Mouse (Mus musculus): Measurements from ENCODE around the gene Aldh3b2. TPM values are rescaled to one million over a fixed set of nuclear protein-coding genes. Genes with fewer than 3 reads are reported as not detected.

Aldh3b2 gene
- polyA plus RNA-seq, 1 experiment from 2014 or later: 1.8 TPM

GRCm38 (mm10) chr19:3992416-3992815 lies 20.3 kb downstream of the Aldh3b2 start, which contains the start of gene Tbx10:
Tbx10 (plus strand) TSS chr19:3992752.
- Histone ChIP-seq H3K9me3 (replicated peaks) (no peaks in the 10 kb centered on the region), H3K36me3 (peaks cover 6% of the 10 kb centered on the region; the same call in 1 of the 2 replicates), H3K4me1 (peaks cover 40% of the 10 kb centered on the region), H3K27ac (no peak within 1 kb of the TSS), H3K9ac (no peak within 1 kb of the TSS), H3K27me3 (no peaks in the 10 kb centered on the region), H3K4me3 (replicated peaks) (no peak within 1 kb of the TSS), H3K4me2 (no peak within 1 kb of the TSS)
- ATAC-seq (replicated peaks; ENCODE audit: low FRiP score): no peak
- 58% methylated on average over 5 of the region's 5 CpGs for WGBS

- Histone ChIP-seq H3K27ac (peak overlapping the region; percentile 59; the same call in 1 of the 2 replicates), H3K9me3 (replicated peaks) (no peaks in the 10 kb centered on the region), H3K4me1 (peaks cover 56% of the 10 kb centered on the region), H3K4me3 (replicated peaks) (no peak overlapping the region), H3K36me3 (no peaks in the 10 kb centered on the region), H3K4me2 (no peak overlapping the region), H3K27me3 (no peaks in the 10 kb centered on the region), H3K9ac (no peak overlapping the region)
- 37% methylated on average over 6 of the region's 6 CpGs for WGBS
- ATAC-seq (replicated peaks; ENCODE audit: low FRiP score): no peak
Measured at GRCm38 (mm10) chr19:3994932-3995331, 22.8 kb downstream of the Aldh3b2 start.

DNA sequence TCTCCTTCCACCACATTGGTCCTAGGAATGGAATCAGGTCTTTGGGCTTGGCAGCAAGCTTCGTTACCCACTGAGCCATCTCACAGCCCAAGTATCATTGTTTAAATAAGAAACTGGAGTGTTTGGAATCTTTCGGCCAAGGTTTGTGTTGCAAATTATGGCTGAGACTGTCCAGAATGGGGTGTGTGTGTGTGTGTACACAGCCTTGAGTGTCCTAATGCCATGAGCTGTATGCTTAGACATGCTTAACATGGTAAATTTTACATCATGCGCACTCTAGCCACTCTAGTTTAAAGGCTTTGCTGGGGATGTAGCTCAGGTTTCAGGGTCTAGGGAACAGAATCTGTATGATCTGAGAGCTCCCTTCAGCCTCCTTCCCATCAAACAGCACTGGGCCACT lies 23.4 kb downstream of the Aldh3b2 start:
- no peak for ATAC-seq (replicated peaks; ENCODE audit: low FRiP score)
- WGBS: 60% methylated on average over 3 of the region's 3 CpGs
- Histone ChIP-seq H3K9ac (no peak overlapping the region), H3K27me3 (no peaks in the 10 kb centered on the region), H3K27ac (peak overlapping the region; percentile 59), H3K4me1 (peaks cover 56% of the 10 kb centered on the region), H3K4me3 (replicated peaks) (no peak overlapping the region), H3K36me3 (no peaks in the 10 kb centered on the region), H3K9me3 (replicated peaks) (no peaks in the 10 kb centered on the region), H3K4me2 (no peak overlapping the region)

DNA sequence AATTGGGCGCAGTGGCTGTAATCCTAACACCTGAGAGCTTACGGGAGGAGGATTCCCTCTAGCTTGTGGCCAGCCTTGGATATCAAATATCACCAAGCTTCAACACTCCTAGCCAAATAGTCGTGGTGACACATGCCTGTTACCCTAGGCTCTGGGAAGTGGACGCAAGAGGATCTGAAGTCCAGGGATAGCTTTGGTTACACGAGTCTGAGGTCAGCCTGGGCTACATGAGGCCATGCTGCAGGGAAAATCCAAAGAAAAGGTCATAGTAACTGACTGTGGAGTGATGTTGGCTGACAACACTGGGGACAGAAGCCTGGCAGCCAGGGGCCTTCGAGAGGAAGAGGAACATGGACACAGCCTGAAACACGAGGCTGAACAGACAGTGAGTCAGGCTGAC lies 24.0 kb downstream of the Aldh3b2 start:
- Histone ChIP-seq H3K27ac (peak overlapping the region; percentile 59; the same call in 1 of the 2 replicates), H3K36me3 (no peaks in the 10 kb centered on the region), H3K9me3 (replicated peaks) (no peaks in the 10 kb centered on the region), H3K9ac (no peak overlapping the region), H3K4me3 (replicated peaks) (no peak overlapping the region), H3K4me1 (peaks cover 54% of the 10 kb centered on the region), H3K27me3 (no peaks in the 10 kb centered on the region), H3K4me2 (no peak overlapping the region)
- 45% methylated on average over 7 of the region's 7 CpGs for WGBS
- ATAC-seq (replicated peaks; ENCODE audit: low FRiP score): no peak

DNA sequence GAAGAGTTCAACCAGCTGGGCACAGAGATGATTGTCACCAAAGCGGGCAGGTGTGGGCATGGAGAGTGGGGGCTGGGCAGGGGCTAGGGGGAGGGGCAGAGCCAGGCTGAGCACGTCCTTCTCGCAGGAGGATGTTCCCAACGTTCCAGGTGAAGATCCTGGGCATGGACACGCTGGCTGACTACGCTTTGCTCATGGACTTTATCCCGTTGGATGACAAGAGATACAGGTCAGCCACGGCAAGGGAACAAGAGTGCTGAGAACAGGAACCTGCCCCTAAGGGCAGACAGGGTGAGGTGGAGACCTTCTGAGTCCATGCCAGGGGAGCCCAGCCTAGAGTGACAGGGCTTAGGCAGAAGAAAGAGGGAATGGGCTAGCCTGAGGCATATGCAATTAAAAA lies 24.6 kb downstream of the Aldh3b2 start:
- no peak overlapping the region for H3K9ac ChIP-seq
- WGBS: 76% methylated on average over 8 of the region's 8 CpGs

DNA sequence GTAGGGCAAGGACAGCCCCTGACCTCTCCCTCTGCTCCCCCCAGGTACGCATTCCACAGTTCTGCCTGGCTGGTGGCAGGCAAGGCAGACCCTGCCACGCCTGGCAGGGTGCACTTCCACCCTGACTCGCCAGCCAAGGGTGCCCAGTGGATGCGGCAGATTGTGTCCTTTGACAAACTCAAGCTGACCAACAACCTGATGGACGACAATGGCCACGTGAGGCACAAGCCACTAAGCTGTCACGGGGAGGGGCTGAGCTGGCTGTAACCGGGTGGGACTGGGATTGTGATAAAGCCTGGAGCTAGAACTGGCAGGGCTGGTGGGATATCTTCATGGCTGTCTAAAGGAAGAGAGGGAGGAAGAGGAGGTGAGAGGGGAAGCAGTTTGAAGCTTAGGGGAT lies 25.1 kb downstream of the Aldh3b2 start:
- no peaks in the 10 kb centered on the region for H3K9me3 ChIP-seq (replicated peaks)
- no peak overlapping the region for H3K9ac ChIP-seq
- H3K36me3 ChIP-seq: no peaks in the 10 kb centered on the region
- 42% methylated on average over 8 of the region's 8 CpGs for WGBS
- H3K27ac ChIP-seq: no peak overlapping the region
- H3K4me1 ChIP-seq: peaks cover 64% of the 10 kb centered on the region
- no peak for ATAC-seq (replicated peaks; ENCODE audit: low FRiP score)
- no peak overlapping the region for H3K4me2 ChIP-seq
- H3K4me3 ChIP-seq (replicated peaks): no peak overlapping the region
- no peaks in the 10 kb centered on the region for H3K27me3 ChIP-seq

More for the DNA sequence above, 24.6 kb downstream of the Aldh3b2 start:
- Histone ChIP-seq H3K4me3 (replicated peaks) (no peak overlapping the region), H3K27ac (0 out of 2 replicates have a peak overlapping the region, but pooled peaks have one; percentile 59), H3K9me3 (replicated peaks) (no peaks in the 10 kb centered on the region), H3K4me1 (peaks cover 60% of the 10 kb centered on the region), H3K36me3 (no peaks in the 10 kb centered on the region), H3K27me3 (no peaks in the 10 kb centered on the region), H3K4me2 (no peak overlapping the region)
- no peak for ATAC-seq (replicated peaks; ENCODE audit: low FRiP score)

- Histone ChIP-seq H3K9me3 (replicated peaks) (no peaks in the 10 kb centered on the region), H3K4me1 (peaks cover 64% of the 10 kb centered on the region), H3K4me2 (no peak overlapping the region), H3K9ac (no peak overlapping the region), H3K27me3 (no peaks in the 10 kb centered on the region), H3K36me3 (no peaks in the 10 kb centered on the region), H3K4me3 (replicated peaks) (no peak overlapping the region), H3K27ac (no peak overlapping the region)
- 64% methylated on average over 8 of the region's 8 CpGs for WGBS
- no peak for ATAC-seq (replicated peaks; ENCODE audit: low FRiP score)
Measured at GRCm38 (mm10) chr19:3998335-3998734, 26.2 kb downstream of the Aldh3b2 start.

DNA sequence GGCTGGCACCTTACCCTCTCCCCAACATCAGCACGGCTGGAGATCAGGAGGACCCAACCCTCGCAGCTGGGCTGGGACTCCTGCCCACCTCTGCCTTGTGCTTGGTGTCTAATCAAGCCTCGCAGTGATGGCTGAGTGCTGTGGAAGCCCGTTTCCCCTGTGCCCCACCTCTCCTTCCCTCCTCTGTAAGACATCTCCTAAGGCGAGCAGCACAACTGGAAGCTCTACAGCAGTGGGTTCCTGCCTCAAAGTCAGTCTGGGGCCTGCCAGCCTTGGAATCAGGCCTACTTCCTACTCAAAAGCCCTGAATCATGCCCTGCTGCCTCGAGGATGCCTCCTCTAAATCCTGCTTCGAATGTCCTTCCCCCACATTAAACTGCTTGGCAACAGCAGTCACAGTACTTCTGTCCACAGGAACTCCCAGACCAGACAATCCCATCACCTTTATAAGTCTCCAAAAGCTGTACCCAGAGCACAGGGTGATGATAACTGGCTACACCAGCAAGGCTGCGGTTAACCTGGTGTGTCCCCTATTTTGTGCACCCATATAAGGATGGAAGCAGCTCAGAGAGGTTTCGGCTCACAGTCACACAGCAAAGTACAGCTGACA lies 27.1 kb downstream of the Aldh3b2 start:
- peaks cover 64% of the 10 kb centered on the region for H3K4me1 ChIP-seq
- no peaks in the 10 kb centered on the region for H3K36me3 ChIP-seq
- WGBS: 77% methylated on average over 9 of the region's 9 CpGs
- no peaks in the 10 kb centered on the region for H3K27me3 ChIP-seq
- H3K27ac ChIP-seq: peak overlapping the region; percentile 98; the same call in 1 of the 2 replicates
- peak overlapping the region; percentile 89 for H3K4me2 ChIP-seq
- no peak for ATAC-seq (replicated peaks; ENCODE audit: low FRiP score)
- H3K9me3 ChIP-seq (replicated peaks): no peaks in the 10 kb centered on the region
- H3K4me3 ChIP-seq (replicated peaks): peak overlapping the region; percentile 74
- H3K9ac ChIP-seq: peak overlapping the region; percentile 46; the same call in 1 of the 2 replicates

DNA sequence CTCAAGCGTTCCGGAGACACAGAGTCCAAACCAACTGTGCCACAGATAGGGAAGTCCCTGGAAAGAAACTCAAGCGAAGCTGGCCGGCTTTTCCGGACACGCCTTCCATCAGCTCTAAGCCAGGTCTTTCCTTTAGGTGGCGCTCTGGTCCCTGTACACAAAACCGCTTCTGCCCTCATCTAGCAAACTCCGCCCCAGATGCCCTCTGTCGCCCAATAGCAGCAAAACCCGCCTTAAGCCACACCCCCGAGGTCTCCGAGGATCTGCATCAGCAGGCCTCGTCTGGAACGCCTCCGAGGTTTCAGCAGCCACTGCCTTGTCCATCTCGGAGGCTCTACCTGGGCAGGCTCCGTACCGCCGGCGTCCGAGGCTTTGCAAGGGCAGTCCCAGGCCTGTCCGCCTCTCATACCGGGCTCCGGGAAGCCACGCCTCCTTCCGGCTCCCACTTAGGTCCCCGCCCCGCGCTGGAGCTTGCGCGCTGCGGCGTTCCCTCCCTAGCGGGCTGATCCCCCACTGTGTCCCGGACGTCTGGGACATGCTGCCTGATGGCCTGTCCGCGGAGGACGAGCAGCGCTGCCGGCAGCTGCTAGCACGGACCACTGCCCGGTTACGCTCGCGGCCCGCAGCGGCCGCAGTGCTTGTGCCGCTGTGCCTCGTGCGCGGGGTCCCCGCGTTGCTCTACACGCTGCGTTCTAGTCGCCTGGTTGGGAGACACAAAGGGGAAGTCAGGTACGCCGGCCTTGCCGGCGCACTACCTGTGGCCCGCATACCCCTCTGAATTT lies 28.2 kb downstream of the Aldh3b2 start, which contains the start of the genes Nudt8 and Gm49405:
Nudt8 (plus strand) TSS at position 462 of the 782 bp plus-strand sequence.
Gm49405 (plus strand) TSS at position 508 of the 782 bp plus-strand sequence.
- Histone ChIP-seq H3K36me3 (peaks cover 8% of the 10 kb centered on the region), H3K27me3 (no peaks in the 10 kb centered on the region), H3K4me3 (replicated peaks) (peak within 1 kb of the TSS; percentile 74), H3K4me1 (peaks cover 58% of the 10 kb centered on the region), H3K9me3 (replicated peaks) (no peaks in the 10 kb centered on the region), H3K27ac (peak within 1 kb of the TSS; percentile 98), H3K4me2 (peak within 1 kb of the TSS; percentile 89), H3K9ac (peak within 1 kb of the TSS; percentile 80)
- under 1% methylated on average over 64 of the region's 64 CpGs for WGBS
- ATAC-seq (replicated peaks; ENCODE audit: low FRiP score): peak; percentile 92

DNA sequence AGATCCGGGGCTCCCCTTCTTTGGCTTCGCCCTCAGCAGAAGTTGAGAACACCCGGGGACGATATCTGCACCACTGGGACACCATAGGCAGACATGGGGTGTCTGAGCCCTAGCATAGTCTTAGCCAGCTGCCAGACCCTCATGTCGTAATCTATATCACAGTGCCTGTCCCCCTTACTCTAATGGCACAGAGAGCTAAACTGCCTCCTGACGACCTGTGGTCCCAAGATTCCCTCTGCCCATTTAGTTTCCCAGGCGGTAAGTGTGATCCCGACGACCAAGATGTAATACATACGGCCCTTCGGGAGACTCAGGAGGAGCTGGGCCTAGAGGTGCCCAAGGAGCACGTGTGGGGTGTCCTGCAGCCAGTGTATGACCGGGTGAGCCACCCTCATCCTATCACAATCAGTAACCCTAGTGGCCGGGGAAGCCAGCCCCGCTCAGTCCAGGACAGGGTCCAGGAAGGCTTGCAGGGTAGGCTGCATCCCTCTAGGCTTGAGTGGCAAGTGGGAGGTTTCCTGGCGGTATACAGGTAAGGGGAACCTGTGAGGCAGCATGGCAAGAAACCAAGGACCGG lies 28.9 kb downstream of the Aldh3b2 start:
- H3K27ac ChIP-seq: peak overlapping the region; percentile 98
- peak overlapping the region; percentile 80 for H3K9ac ChIP-seq
- no peaks in the 10 kb centered on the region for H3K27me3 ChIP-seq
- WGBS: 11% methylated on average over 17 of the region's 17 CpGs
- peaks cover 51% of the 10 kb centered on the region for H3K4me1 ChIP-seq
- H3K4me2 ChIP-seq: peak overlapping the region; percentile 89
- peak overlapping the region; percentile 74 for H3K4me3 ChIP-seq (replicated peaks)
- peak; percentile 13; the same call in 1 of the 2 replicates for ATAC-seq (replicated peaks; ENCODE audit: low FRiP score)
- no peaks in the 10 kb centered on the region for H3K9me3 ChIP-seq (replicated peaks)
- H3K36me3 ChIP-seq: peaks cover 14% of the 10 kb centered on the region

DNA sequence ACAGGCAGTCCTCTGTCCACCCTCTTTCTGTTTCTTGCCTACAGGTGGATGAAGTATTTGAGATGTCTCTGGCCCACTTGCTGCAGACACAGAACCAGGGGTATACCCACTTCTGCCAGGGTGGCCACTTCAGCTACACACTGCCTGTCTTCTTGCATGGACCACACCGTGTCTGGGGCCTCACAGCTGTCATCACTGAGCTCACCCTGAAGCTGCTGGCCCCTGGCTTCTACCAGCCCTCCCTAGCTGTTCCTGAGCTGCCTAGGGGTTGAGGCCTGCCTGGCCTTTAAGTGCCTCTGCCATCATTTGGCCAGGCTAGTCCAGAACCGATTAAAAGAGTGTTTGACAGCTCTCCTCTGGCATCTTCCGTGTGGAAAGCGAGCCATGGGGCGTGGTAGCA lies 29.6 kb downstream of the Aldh3b2 start:
- 74% methylated on average over 5 of the region's 5 CpGs for WGBS
- Histone ChIP-seq H3K4me3 (replicated peaks) (no peak overlapping the region), H3K27me3 (no peaks in the 10 kb centered on the region), H3K4me2 (peak overlapping the region; percentile 89), H3K36me3 (peaks cover 21% of the 10 kb centered on the region), H3K9me3 (replicated peaks) (no peaks in the 10 kb centered on the region), H3K9ac (0 out of 2 replicates have a peak overlapping the region, but pooled peaks have one; percentile 80), H3K4me1 (peaks cover 44% of the 10 kb centered on the region), H3K27ac (no peak overlapping the region)
- no peak for ATAC-seq (replicated peaks; ENCODE audit: low FRiP score)

GRCm38 (mm10) chr19:4003112-4003511 lies 31.0 kb downstream of the Aldh3b2 start, which contains the start of gene Doc2g:
Doc2g (plus strand) TSS chr19:4003313.
- Histone ChIP-seq H3K36me3 (peaks cover 35% of the 10 kb centered on the region), H3K27me3 (no peaks in the 10 kb centered on the region), H3K4me2 (no peak within 1 kb of the TSS), H3K27ac (no peak within 1 kb of the TSS), H3K4me1 (peaks cover 31% of the 10 kb centered on the region), H3K4me3 (replicated peaks) (no peak within 1 kb of the TSS), H3K9me3 (replicated peaks) (no peaks in the 10 kb centered on the region), H3K9ac (no peak within 1 kb of the TSS)
- ATAC-seq (replicated peaks; ENCODE audit: low FRiP score): no peak
- 81% methylated on average over 1 of the region's 1 CpGs for WGBS

Data from kidney, embryonic 15.5 days (tissue).